Mouse (Mus musculus) kidney, adult 2 months (tissue): ENCODE data around the gene Cfap299. TPM values are rescaled to one million over a fixed set of nuclear protein-coding genes. Genes with fewer than 3 reads are reported as not detected.

Source experiments
- DNase-seq: peaks from one replicate; pipeline ENCODE4 v3.0.0; 2021
- H3K27ac ChIP-seq: fragments of 200-500 bp; 2 replicates; pipeline ENCODE4 v1.5.1; 2012; ENCODE audit warnings: low read depth, low read length, control low read depth, inconsistent platforms; ENCODE audit not compliant: insufficient read depth
- H3K27me3 ChIP-seq: fragments of 200-500 bp; replicated peaks from 2 replicates; pipeline ENCODE4 v1.6.1; 2012; ENCODE audit warnings: mild to moderate bottlenecking, moderate library complexity, low read length, inconsistent platforms; ENCODE audit not compliant: control insufficient read depth, insufficient read depth
- H3K36me3 ChIP-seq: fragments of 200-500 bp; 2 replicates; pipeline ENCODE4 v1.6.1; 2012; ENCODE audit warnings: mild to moderate bottlenecking, moderate library complexity, low read length, inconsistent platforms; ENCODE audit not compliant: control insufficient read depth, insufficient read depth
- H3K4me1 ChIP-seq: fragments of 200-500 bp; 2 replicates; pipeline ENCODE4 v1.6.1; 2011; ENCODE audit warnings: low read length; ENCODE audit not compliant: control insufficient read depth, insufficient read depth
- H3K4me3 ChIP-seq: fragments of 200-500 bp; 2 replicates; pipeline ENCODE4 v1.5.1; 2011; ENCODE audit warnings: mild to moderate bottlenecking, low read depth, low read length, control low read depth; ENCODE audit not compliant: insufficient read depth
- CTCF ChIP-seq: fragments of 200-500 bp; conservative IDR thresholded peaks from 2 replicates; pipeline ENCODE4 v1.5.1; 2011; ENCODE audit warnings: low read depth, mild to moderate bottlenecking, control low read depth, low read length, moderate library complexity, mixed read lengths; ENCODE audit not compliant: insufficient read depth, insufficient read length
- POLR2A ChIP-seq: fragments of 200-500 bp; IDR thresholded peaks from one replicate; pipeline ENCODE4 v1.6.1; 2011; ENCODE audit warnings: low read depth, low read length, control low read depth
- WGBS: fragments of 180-500 bp; shearing (Covaris S2); methylation state at CpG from one replicate; pipeline ENCODE4 v1.1.7; 2018; 5-methylcytosine and 5-hydroxymethylcytosine counted together
- polyA plus RNA-seq: library from polyadenylated mRNA; depleted of rRNA; stranded (reverse); fragments of >200 nt; gene quantifications from 2 replicates; pipeline ENCODE4 v1.2.3, GENCODE M21; 2012

Cfap299 gene
- polyA plus RNA-seq, 1 experiment: not detected

DNA sequence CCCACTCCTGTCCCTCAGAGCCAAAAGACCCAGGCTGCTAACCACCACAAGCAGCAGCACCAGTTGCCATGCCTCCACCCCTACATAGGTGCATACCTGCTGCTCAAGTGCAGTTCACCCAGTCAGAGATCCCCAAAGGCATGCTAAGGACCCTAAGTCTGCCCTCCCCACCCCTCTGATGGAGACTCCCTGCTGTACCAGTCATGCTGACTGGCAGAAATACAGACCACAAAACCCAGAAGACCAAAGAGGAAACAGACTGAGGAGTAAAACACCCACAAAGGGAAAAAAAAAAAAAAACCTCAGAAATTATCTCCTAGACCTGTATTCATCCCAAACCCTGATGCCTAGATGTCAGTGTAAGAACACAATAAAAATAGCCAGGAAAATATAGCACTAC lies 256.8 kb downstream of the Cfap299 start:
- no peaks in the 10 kb centered on the region for H3K4me1 ChIP-seq
- no peaks in the 10 kb centered on the region for H3K36me3 ChIP-seq
- TF ChIP-seq CTCF (no peak), POLR2A (no peak)
- no peak overlapping the region for H3K27ac ChIP-seq
- no peak for DNase-seq
- H3K4me3 ChIP-seq: no peak overlapping the region
- H3K27me3 ChIP-seq: no peaks in the 10 kb centered on the region

DNA sequence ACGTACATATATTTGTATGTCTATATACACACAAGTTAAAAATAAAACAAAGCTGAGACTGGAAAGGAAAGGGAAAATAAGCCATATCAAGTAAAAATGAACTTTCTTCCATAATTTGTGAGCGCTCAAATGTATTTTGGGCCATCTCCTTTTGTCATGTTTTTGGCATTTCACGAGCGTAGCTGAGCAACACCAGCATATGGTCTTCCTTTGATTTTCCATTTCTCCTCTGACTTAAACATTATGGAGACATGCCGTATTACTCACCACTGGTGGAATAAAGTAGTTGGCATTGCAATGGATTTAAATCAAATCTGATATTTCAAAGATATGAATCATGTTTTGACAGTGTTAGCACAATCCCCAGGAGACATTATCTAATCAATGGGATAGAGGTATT lies 284.4 kb downstream of the Cfap299 start:
- no peak for TF ChIP-seq POLR2A
- TF ChIP-seq CTCF: no peak
- Histone ChIP-seq H3K36me3 (no peaks in the 10 kb centered on the region), H3K4me3 (no peak overlapping the region), H3K27me3 (no peaks in the 10 kb centered on the region; the same call in 1 of the 2 replicates), H3K4me1 (no peaks in the 10 kb centered on the region), H3K27ac (no peak overlapping the region)
- 94% methylated on average over 5 of the region's 5 CpGs for WGBS
- no peak for DNase-seq

DNA sequence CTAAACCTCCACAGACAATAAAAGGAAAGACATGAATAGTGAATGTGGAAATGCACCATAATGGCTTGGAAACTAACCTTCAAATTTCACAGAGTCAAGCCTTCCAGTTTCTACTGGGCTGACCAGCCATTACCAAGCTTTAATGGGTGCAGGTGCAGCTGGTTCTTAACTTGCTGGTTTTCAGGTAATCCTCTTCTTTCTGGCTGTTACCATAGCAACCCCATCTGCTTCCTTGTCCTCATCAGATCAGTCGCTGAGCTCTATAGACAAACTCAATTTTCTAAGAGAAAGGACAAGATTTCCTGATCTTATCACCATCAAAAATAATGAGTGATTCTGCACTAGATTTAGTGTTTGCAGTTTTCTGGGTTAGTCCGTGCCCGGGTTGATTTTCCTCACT lies 287.8 kb downstream of the Cfap299 start:
- no peaks in the 10 kb centered on the region for H3K36me3 ChIP-seq

DNA sequence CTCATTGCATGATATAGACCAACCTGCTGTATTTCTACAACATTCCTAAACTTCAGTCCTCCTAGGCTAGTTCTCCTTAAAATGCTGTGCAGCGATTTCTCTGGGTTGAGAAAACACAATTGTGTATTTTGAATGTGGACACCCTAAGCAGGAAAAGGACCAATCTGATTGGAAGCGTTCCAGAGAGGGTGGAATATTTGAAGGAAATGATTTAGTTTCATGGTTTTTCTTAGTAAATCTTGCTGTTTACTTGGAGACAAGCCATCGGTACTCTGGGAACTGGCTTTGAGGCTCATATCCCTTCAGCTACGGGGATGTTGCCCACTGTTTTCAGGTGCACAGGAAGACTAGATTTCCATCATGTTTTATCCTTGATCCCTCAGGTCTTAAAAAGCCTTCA lies 288.3 kb downstream of the Cfap299 start:
- H3K4me1 ChIP-seq: no peaks in the 10 kb centered on the region
- H3K27me3 ChIP-seq: no peaks in the 10 kb centered on the region
- 58% methylated on average over 4 of the region's 4 CpGs for WGBS
- TF ChIP-seq CTCF (no peak), POLR2A (no peak)
- no peaks in the 10 kb centered on the region for H3K36me3 ChIP-seq
- H3K4me3 ChIP-seq: no peak overlapping the region
- peak; percentile 14 for DNase-seq
- H3K27ac ChIP-seq: no peak overlapping the region

More for the DNA sequence above, 287.8 kb downstream of the Cfap299 start:
- DNase-seq: no peak
- TF ChIP-seq CTCF (no peak), POLR2A (no peak)
- Histone ChIP-seq H3K4me3 (no peak overlapping the region), H3K27ac (no peak overlapping the region), H3K4me1 (no peaks in the 10 kb centered on the region), H3K27me3 (no peaks in the 10 kb centered on the region)
- 61% methylated on average over 3 of the region's 3 CpGs for WGBS

DNA sequence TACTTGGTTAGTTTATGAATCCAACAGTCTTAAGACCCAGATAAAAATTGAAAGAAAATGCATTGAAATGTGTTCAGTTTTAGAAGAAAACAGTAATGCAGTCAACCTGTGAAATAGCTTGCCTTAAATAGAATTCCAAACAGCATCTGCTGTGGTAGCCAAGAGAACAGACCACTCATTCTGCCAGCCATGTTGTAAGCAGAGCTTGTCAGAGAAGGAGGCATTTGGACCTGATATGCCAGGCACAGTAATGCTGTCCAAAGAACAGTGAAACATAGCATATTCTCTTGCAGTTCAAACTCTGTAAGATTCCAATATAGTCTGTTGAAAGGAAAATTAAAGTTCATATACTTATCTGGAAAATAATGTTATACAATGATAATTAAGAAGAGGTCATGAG lies 321.2 kb downstream of the Cfap299 start:
- no peaks in the 10 kb centered on the region for H3K4me1 ChIP-seq
- H3K36me3 ChIP-seq: no peaks in the 10 kb centered on the region
- no peak overlapping the region for H3K4me3 ChIP-seq
- H3K27ac ChIP-seq: no peak overlapping the region
- TF ChIP-seq POLR2A: no peak
- TF ChIP-seq CTCF: no peak
- H3K27me3 ChIP-seq: no peaks in the 10 kb centered on the region
- DNase-seq: no peak

DNA sequence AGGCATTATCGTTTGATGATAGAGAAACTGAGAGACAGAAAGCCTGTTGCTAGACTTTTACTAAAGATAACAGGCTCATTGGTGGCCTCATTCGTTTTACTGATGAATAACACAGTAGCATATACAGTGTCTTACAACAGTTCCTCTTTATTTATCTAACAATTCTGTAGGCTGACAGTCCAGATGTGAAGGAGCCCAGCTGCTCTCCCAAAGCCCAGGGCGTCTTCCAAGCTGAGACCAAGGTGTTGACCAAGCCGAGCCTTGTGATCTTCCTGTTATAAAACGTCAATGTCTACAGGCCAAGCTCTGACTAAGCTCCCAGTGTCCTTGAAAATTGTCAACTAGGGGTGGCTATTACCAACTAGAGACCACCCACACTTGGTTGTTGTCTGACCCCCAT lies 321.9 kb downstream of the Cfap299 start:
- TF ChIP-seq POLR2A (no peak), CTCF (no peak)
- Histone ChIP-seq H3K36me3 (no peaks in the 10 kb centered on the region), H3K4me3 (no peak overlapping the region), H3K27me3 (no peaks in the 10 kb centered on the region), H3K4me1 (no peaks in the 10 kb centered on the region), H3K27ac (no peak overlapping the region)
- no peak for DNase-seq
- WGBS: 65% methylated on average over 5 of the region's 5 CpGs

DNA sequence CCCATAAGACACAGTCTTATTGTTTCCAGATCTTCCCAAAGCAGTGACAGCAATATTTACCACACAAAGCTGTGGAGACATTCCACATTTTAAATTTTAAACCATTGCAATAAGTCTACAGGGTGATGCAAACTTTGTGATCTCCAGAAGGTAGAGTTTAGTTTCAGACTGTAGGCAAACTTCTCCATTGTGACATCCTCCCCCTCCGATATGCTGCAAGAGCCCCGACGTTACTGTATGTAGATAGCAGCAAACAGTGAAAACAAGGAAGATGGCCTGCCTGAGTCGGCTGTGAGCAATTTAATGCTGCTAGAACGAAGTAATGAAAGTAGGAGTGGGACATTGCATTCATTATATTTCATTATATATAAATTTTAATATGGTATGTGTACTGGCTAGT lies 359.1 kb downstream of the Cfap299 start:
- no peak for DNase-seq
- Histone ChIP-seq H3K27ac (no peak overlapping the region), H3K36me3 (no peaks in the 10 kb centered on the region), H3K4me1 (no peaks in the 10 kb centered on the region), H3K4me3 (no peak overlapping the region), H3K27me3 (no peaks in the 10 kb centered on the region)
- TF ChIP-seq CTCF: no peak
- TF ChIP-seq POLR2A: no peak
- 93% methylated on average over 5 of the region's 5 CpGs for WGBS

DNA sequence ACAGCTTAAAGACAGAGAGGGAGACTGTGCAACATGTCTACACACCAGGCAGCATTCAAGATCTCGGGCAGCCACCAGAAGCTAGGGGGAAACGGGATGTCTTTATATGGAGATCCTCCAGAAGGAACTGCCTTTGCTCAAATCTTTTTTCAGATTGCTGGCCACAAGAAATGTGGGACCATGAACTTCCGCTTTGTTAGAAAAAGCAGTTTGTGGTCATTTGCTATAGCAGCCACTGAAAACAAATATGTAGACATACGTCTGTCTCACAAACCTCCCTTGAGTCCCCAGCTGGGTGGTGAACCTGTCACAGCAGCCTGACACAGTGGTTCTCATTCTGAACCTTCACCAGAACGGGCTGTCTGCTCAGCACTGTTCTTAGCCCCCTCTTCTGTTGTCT lies 363.0 kb downstream of the Cfap299 start:
- WGBS: 69% methylated on average over 5 of the region's 5 CpGs
- Histone ChIP-seq H3K36me3 (no peaks in the 10 kb centered on the region), H3K4me1 (peaks cover 2% of the 10 kb centered on the region; the same call in 1 of the 2 replicates), H3K27ac (no peak overlapping the region), H3K27me3 (no peaks in the 10 kb centered on the region), H3K4me3 (no peak overlapping the region)
- TF ChIP-seq POLR2A: no peak
- no peak for TF ChIP-seq CTCF
- no peak for DNase-seq
